Comparison of ENCODE assay signal across 23 mouse cellular contexts in the genomic region with DNA sequence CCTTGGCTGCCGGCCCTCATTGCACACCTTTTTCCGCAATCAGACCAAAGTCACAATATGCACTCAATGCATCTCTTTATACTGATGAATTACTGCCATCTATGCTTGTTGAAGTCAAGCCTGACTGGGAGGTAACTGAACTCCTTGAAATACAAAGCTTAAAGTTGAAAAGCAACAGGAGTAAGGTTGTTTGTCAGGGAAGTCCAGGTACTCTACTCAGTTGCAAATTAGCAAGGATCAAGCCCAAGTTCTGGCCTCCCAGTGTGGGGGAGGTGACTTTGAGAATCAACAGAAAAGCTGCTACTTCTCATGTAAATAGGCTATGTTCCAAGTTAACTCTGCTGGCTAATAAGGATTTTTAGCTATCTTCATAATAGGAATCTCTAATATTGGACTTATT.
"Had no signal": no experiment of that assay in that cellular context is flagged by ENCODE, and none has a peak within 500 bp of the region (broad histone marks: within the 10 kb centered on the region; RNA-seq: fewer than 3 reads in every experiment).

No protein-coding gene starts in this region.

- H3K4me1 ChIP-seq: embryonic facial prominence, embryonic 10.5 days; embryonic facial prominence, embryonic 12.5 days; embryonic facial prominence, embryonic 13.5 days; embryonic facial prominence, embryonic 15.5 days; forebrain, embryonic 10.5 days; forebrain, embryonic 12.5 days; forebrain, embryonic 13.5 days; forebrain, embryonic 15.5 days had no signal

- DNase-seq: cerebellum, adult 9-11 months; cerebellum, postnatal 10 days; cerebellum, postnatal 14 days; cerebellum, postnatal 25 days; cerebellum, postnatal 36 days; embryo, embryonic 11 days; forebrain, postnatal 0 days; gastrocnemius, adult 2 months; gastrocnemius, postnatal 10 days; gastrocnemius, postnatal 14 days; gastrocnemius, postnatal 25 days; gastrocnemius, postnatal 36 days; heart, adult 18-20 months; heart, adult 2 months had no signal

- H3K27ac ChIP-seq: embryonic facial prominence, embryonic 10.5 days; embryonic facial prominence, embryonic 12.5 days; embryonic facial prominence, embryonic 13.5 days; embryonic facial prominence, embryonic 15.5 days; forebrain, embryonic 10.5 days; forebrain, embryonic 12.5 days; forebrain, embryonic 13.5 days; forebrain, embryonic 15.5 days; gastrocnemius, adult 2 months; heart, adult 2 months had no signal

- H3K9ac ChIP-seq: embryonic facial prominence, embryonic 12.5 days; embryonic facial prominence, embryonic 13.5 days; embryonic facial prominence, embryonic 15.5 days; forebrain, embryonic 12.5 days; forebrain, embryonic 13.5 days; forebrain, embryonic 15.5 days; forebrain, postnatal 0 days had no signal

- H3K4me3 ChIP-seq: embryonic facial prominence, embryonic 10.5 days; embryonic facial prominence, embryonic 12.5 days; embryonic facial prominence, embryonic 13.5 days; embryonic facial prominence, embryonic 15.5 days; erythroblast, embryonic 14.5 days; forebrain, embryonic 10.5 days; forebrain, embryonic 12.5 days; forebrain, embryonic 13.5 days; forebrain, embryonic 15.5 days; gastrocnemius, adult 2 months; heart, adult 2 months had no signal

- H3K36me3 ChIP-seq: embryonic facial prominence, embryonic 10.5 days; embryonic facial prominence, embryonic 12.5 days; embryonic facial prominence, embryonic 13.5 days; embryonic facial prominence, embryonic 15.5 days; forebrain, embryonic 10.5 days; forebrain, embryonic 12.5 days; forebrain, embryonic 15.5 days had no signal

- H3K9me3 ChIP-seq: embryonic facial prominence, embryonic 10.5 days; embryonic facial prominence, embryonic 12.5 days; embryonic facial prominence, embryonic 13.5 days; embryonic facial prominence, embryonic 15.5 days; forebrain, embryonic 10.5 days; forebrain, embryonic 12.5 days; forebrain, embryonic 13.5 days; forebrain, embryonic 15.5 days had no signal

- H3K27me3 ChIP-seq: embryonic facial prominence, embryonic 12.5 days; embryonic facial prominence, embryonic 13.5 days; embryonic facial prominence, embryonic 15.5 days; forebrain, embryonic 12.5 days; forebrain, embryonic 13.5 days; forebrain, embryonic 15.5 days had no signal
